In the genomic region with DNA sequence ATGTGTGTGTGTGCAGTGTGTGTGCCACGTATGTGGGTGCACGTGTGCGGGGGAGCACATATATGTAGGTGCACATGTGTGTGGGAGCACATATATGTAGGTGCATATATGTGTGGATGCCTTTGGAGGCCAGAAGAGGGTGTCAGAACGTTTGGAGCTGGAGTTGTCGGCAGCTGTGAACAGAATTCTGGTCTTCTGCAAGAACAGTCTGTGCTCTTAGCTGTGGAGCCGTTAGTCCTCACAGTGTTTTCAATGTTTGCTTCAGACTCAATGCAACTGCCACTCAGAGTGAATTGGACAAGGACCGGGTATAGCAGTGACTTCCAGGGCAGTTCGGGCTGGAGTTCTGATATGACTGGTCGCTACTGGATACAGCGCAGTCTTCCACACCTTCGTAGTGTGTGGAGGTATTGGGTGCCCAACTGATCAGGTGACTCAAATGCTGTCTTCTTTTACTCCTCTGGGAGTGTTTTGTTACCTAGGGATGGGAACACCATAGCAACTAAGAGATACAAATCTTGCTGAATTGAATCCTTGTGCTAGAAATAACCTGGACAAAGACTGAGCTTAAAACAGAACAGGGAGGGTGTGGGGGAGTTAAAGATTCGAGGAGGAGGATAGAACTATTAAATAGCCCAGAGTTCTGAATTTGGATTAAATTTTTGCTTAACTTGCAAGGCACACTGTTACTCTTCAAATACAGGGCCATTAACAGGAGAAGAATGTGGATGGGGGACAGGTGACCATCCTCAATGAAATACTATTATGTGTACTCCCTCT, we compare ENCODE assay signal across 8 mouse cellular contexts. TPM values are rescaled to one million over a fixed set of nuclear protein-coding genes. Genes with fewer than 3 reads are reported as not detected.
DNase-seq lines count a peak whose midpoint lies in the region; ATAC-seq and TF ChIP-seq lines count a peak whose summit lies in the region.

No protein-coding gene starts in this region.

- no peaks in the 10 kb centered on the region for H3K27me3 ChIP-seq in erythroblast, embryonic 14.5 days (ENCODE audit: control insufficient read depth)
- no peaks in the 10 kb centered on the region for H3K27me3 ChIP-seq in spleen, adult 2 months (ENCODE audit: control insufficient read depth, insufficient read depth, low read length)
- H3K27me3 ChIP-seq in limb, embryonic 14.5 days (ENCODE audit: control insufficient read depth, insufficient read depth, low read length), result no peaks in the 10 kb centered on the region

- no peak for ATAC-seq in erythroblast, adult 5-6 weeks (replicated peaks; ENCODE audit: low FRiP score, poor library complexity, severe bottlenecking)
- no peak for ATAC-seq in limb, embryonic 14.5 days (ENCODE audit: low FRiP score, low read depth)
- no peak for ATAC-seq in monocyte, adult 5-6 weeks (replicated peaks; ENCODE audit: insufficient number of reproducible peaks, low FRiP score, low TSS enrichment, poor library complexity, severe bottlenecking)

- whole genome bisulfite sequencing in spleen, adult 2 months, result 91% methylated on average over 12 of the region's 12 CpGs
- 81% methylated on average over 12 of the region's 12 CpGs for WGBS in limb, embryonic 14.5 days

- peak overlapping the region; percentile 86 for H3K4me3 ChIP-seq in erythroblast, embryonic 14.5 days (replicated peaks)
- H3K4me3 ChIP-seq in spleen, adult 2 months (ENCODE audit: extremely low read depth, insufficient read depth, insufficient read length), result peak overlapping the region; percentile 83
- H3K4me3 ChIP-seq in limb, embryonic 14.5 days (replicated peaks; ENCODE audit: low read length), result peak overlapping the region; percentile 74

- no peak for DNase-seq in spleen, adult 2 months (ENCODE audit: low read depth in 1 of 2, low spot score in 2 of 2)
- no peak for DNase-seq in spleen, postnatal 14 days (ENCODE audit: low spot score in 2 of 2)
- DNase-seq in limb, embryonic 14.5 days (ENCODE audit: low spot score), result no peak
- peak; percentile 43 for DNase-seq in testis, postnatal 14 days (ENCODE audit: low spot score)
- DNase-seq in gastrocnemius, postnatal 4 days (ENCODE audit: low spot score in 2 of 2), result no peak

- H3K4me1 ChIP-seq in erythroblast, embryonic 14.5 days (ENCODE audit: control insufficient read depth), result peaks cover 84% of the 10 kb centered on the region
- no peaks in the 10 kb centered on the region for H3K4me1 ChIP-seq in spleen, adult 2 months (ENCODE audit: control insufficient read depth, insufficient read depth, insufficient read length)
- H3K4me1 ChIP-seq in limb, embryonic 14.5 days (ENCODE audit: control insufficient read depth, insufficient read depth, low read length), result 0 out of 2 replicates have a peak, but pooled peaks cover 2% of the 10 kb centered on the region

- H3K36me3 ChIP-seq in erythroblast, embryonic 14.5 days (ENCODE audit: control insufficient read depth), result peaks cover 20% of the 10 kb centered on the region
- H3K36me3 ChIP-seq in spleen, adult 2 months (ENCODE audit: control insufficient read depth, insufficient read depth, low read length), result no peaks in the 10 kb centered on the region
- H3K36me3 ChIP-seq in limb, embryonic 14.5 days (ENCODE audit: control insufficient read depth, insufficient read depth, low read length), result no peaks in the 10 kb centered on the region

- TF ChIP-seq CTCF in spleen, adult 2 months (IDR thresholded peaks at IDR 0.05; ENCODE audit: extremely low read depth, insufficient read depth, insufficient read length, insufficient replicate concordance), result no peak

- peak overlapping the region; percentile 89 for H3K9ac ChIP-seq in limb, embryonic 14.5 days (ENCODE audit: low read depth, low read length, severe bottlenecking)

- peak overlapping the region; percentile 100 for H3K4me2 ChIP-seq in limb, embryonic 14.5 days (replicated peaks; ENCODE audit: low read depth, low read length, severe bottlenecking)

- TF ChIP-seq POLR2A in spleen, adult 2 months (IDR thresholded peaks at IDR 0.05; ENCODE audit: low read depth, low read length), result no peak
- no peak for TF ChIP-seq POLR2A in limb, embryonic 14.5 days (IDR thresholded peaks at IDR 0.05; ENCODE audit: borderline replicate concordance, extremely low read depth, insufficient read depth, insufficient read length)

- H3K9me3 ChIP-seq in erythroblast, embryonic 14.5 days (ENCODE audit: control insufficient read depth, low read length), result no peaks in the 10 kb centered on the region
- no peaks in the 10 kb centered on the region for H3K9me3 ChIP-seq in limb, embryonic 14.5 days (ENCODE audit: control insufficient read depth, low read length)

- H3K27ac ChIP-seq in spleen, adult 2 months (ENCODE audit: insufficient read depth, low read length), result no peak overlapping the region
- no peak overlapping the region for H3K27ac ChIP-seq in limb, embryonic 14.5 days (replicated peaks; ENCODE audit: low read depth, low read length)

RNA-seq across cellular contexts. Expression of a gene that starts 1.0 kb away (rescaled TPM):
- 0.14 and 0.21 TPM in 2 replicates for polyA plus RNA-seq in erythroblast, embryonic 14.5 days (2012)
- 1.7 and 4.0 TPM in 2 replicates for total RNA-seq in erythroblast, adult 5-6 weeks (2015; ENCODE audit: low replicate concordance)
- 1.2 and 2.0 TPM in 2 replicates for total RNA-seq in erythroblast, adult 5-6 weeks (2017; ENCODE audit: low replicate concordance)
- 3.0 and 4.1 TPM in 2 replicates for polyA plus RNA-seq in spleen, adult 2 months (2012; rRNA removed)
- 5.8 and 6.8 TPM in 2 replicates for polyA plus RNA-seq in limb, embryonic 14.5 days (2012; rRNA removed)
- 6.6 and 6.8 TPM in 2 replicates for polyA plus RNA-seq in limb, embryonic 14.5 days (2014; fragmentation: Nextera tagmentation; extraction: Ambion mirVana)
- 10 to 100 TPM; 10.7 TPM for total RNA-seq in gastrocnemius, postnatal 4 days (2021)
- 10.6 to 17.3 TPM (median 16.5 TPM) in 3 replicates for total RNA-seq in monocyte, adult 5-6 weeks (2017)
